Mouse (Mus musculus) megakaryocyte, embryonic 14.5 days (primary cell): Measurements from ENCODE around the gene Ush2a. TPM values are rescaled to one million over a fixed set of nuclear protein-coding genes. Genes with fewer than 3 reads are reported as not detected.

Experiments used
- H3K27me3 ChIP-seq: replicated peaks from 2 replicates; pipeline ENCODE3; 2012; ENCODE audit warnings: inconsistent platforms
- H3K36me3 ChIP-seq: replicated peaks from 2 replicates; pipeline ENCODE3; 2012; ENCODE audit warnings: low read length, inconsistent platforms, mixed read lengths
- H3K4me1 ChIP-seq: 2 replicates; pipeline ENCODE4 v1.6.1; 2012; ENCODE audit warnings: inconsistent platforms
- H3K4me3 ChIP-seq: replicated peaks from 2 replicates; pipeline ENCODE3; 2012; ENCODE audit warnings: moderate library complexity, mild to moderate bottlenecking, inconsistent platforms
- H3K9me3 ChIP-seq: 2 replicates; pipeline ENCODE4 v1.6.1; 2012; ENCODE audit warnings: inconsistent platforms
- FLI1 ChIP-seq: IDR thresholded peaks from 2 replicates; pipeline ENCODE4 v1.6.1; 2012; ENCODE audit warnings: low read length, inconsistent platforms, mixed read lengths
- GATA1 ChIP-seq: IDR thresholded peaks from 3 replicates; pipeline ENCODE4 v1.6.1; 2012; ENCODE audit warnings: mixed read lengths, low read length, inconsistent platforms, borderline replicate concordance
- polyA plus RNA-seq: library from polyadenylated mRNA; stranded (reverse); fragments of >175 nt; gene quantifications from 2 replicates; pipeline ENCODE4 v1.2.3, GENCODE M21; 2012; ENCODE audit warnings: low replicate concordance; ENCODE audit not compliant: insufficient read depth

Gene Ush2a
- polyA plus RNA-seq, 1 experiment = not detected

GRCm38 (mm10) chr1:188833906-188834305 lies 572.1 kb downstream of the Ush2a start:
- TF ChIP-seq GATA1 (no peak), FLI1 (no peak)

DNA sequence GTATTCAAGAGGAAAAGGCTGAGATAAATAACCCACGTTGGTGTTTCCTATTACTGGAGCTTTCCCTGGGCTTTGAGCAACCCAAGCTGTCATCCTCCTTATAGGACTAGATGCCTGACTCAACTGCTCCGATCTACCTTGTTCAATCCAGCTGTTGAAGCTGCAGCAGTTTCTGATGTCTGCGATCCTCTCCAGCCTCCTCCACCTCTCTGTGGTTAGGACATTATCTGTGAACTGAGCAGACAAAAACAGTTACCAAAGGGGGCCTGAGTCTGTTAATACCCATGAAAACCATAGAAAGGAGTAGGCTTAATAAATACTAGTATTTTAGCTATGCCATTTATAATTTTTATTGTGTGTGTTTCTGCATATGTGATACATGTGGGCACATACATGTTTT lies 572.9 kb downstream of the Ush2a start:
- Histone ChIP-seq H3K9me3 (peaks cover 28% of the 10 kb centered on the region), H3K4me3 (no peak overlapping the region), H3K27me3 (no peaks in the 10 kb centered on the region), H3K36me3 (no peaks in the 10 kb centered on the region), H3K4me1 (no peaks in the 10 kb centered on the region)
- TF ChIP-seq GATA1 (no peak), FLI1 (no peak)

More at GRCm38 (mm10) chr1:188833906-188834305, 572.1 kb downstream of the Ush2a start:
- no peaks in the 10 kb centered on the region for H3K36me3 ChIP-seq
- no peaks in the 10 kb centered on the region for H3K4me1 ChIP-seq
- H3K27me3 ChIP-seq = no peaks in the 10 kb centered on the region
- peaks cover 31% of the 10 kb centered on the region for H3K9me3 ChIP-seq
- no peak overlapping the region for H3K4me3 ChIP-seq

DNA sequence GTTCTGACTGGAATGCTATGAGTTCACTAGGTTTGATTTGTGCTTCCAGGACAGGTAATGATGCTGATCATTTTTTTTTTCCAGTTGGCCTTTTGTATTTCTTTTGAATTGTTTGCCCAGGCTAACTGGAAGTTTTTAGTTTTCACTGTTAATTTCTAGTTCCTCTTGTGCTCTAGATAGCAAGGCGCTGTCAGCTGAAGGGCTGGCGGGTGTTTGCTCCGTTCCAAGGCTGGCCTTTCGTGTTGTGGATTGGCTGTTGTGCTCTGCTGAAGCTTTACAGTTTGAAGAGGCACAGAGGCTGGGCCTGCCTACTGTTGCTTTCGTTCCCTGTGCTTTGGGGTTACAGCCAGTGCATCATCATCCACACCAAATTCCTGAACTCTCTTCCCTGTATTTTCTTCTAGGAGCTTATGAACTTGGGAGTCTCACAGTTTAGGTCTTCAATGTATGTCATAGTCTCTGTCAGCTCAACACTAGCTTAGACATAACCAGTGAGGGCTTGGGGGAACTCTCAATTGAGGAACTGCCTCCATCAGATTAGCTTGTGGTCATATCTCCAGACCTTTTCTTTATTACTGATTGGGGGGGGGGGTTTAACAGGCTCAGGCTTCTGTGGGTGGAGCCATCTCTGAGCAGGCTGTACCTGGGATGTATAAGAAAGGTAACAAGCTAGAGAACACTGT lies 575.9 kb downstream of the Ush2a start:
- Histone ChIP-seq H3K36me3 (no peaks in the 10 kb centered on the region), H3K27me3 (no peaks in the 10 kb centered on the region), H3K4me3 (no peak overlapping the region), H3K9me3 (peaks cover 24% of the 10 kb centered on the region), H3K4me1 (no peaks in the 10 kb centered on the region)
- TF ChIP-seq FLI1 = no peak
- TF ChIP-seq GATA1 = no peak

GRCm38 (mm10) chr1:188847242-188847641 lies 585.4 kb downstream of the Ush2a start:
- no peaks in the 10 kb centered on the region for H3K4me1 ChIP-seq
- no peak for TF ChIP-seq FLI1
- TF ChIP-seq GATA1 = no peak
- no peaks in the 10 kb centered on the region for H3K27me3 ChIP-seq
- no peak overlapping the region for H3K4me3 ChIP-seq
- peaks cover 63% of the 10 kb centered on the region for H3K9me3 ChIP-seq
- H3K36me3 ChIP-seq = no peaks in the 10 kb centered on the region

GRCm38 (mm10) chr1:188852776-188853175 lies 591.0 kb downstream of the Ush2a start:
- TF ChIP-seq FLI1 = no peak
- TF ChIP-seq GATA1 = no peak
- H3K4me3 ChIP-seq = no peak overlapping the region
- H3K27me3 ChIP-seq = no peaks in the 10 kb centered on the region
- no peaks in the 10 kb centered on the region for H3K36me3 ChIP-seq
- H3K9me3 ChIP-seq = peaks cover 35% of the 10 kb centered on the region
- no peaks in the 10 kb centered on the region for H3K4me1 ChIP-seq

DNA sequence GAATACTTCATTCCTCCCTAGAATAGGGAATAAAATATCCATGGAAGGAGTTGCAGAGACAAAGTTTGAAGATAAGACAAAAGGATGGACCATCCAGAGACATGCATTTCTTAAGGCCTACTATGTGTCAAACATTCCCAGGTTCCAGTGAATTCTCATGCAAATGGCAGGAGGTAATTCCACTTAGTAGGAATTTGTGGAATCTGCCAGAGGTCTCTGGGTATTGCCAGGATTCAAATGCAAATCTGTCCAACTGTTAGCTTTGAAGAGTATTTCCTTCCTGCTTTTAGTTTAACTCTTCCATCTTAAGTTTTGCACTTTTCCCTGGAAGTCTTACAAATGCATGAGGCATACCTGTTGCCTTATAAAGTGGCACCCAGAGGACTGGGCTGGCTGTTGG lies 592.4 kb downstream of the Ush2a start:
- H3K4me1 ChIP-seq = no peaks in the 10 kb centered on the region
- peaks cover 31% of the 10 kb centered on the region for H3K9me3 ChIP-seq
- no peak overlapping the region for H3K4me3 ChIP-seq
- TF ChIP-seq FLI1 = no peak
- no peak for TF ChIP-seq GATA1
- H3K36me3 ChIP-seq = no peaks in the 10 kb centered on the region
- H3K27me3 ChIP-seq = no peaks in the 10 kb centered on the region

DNA sequence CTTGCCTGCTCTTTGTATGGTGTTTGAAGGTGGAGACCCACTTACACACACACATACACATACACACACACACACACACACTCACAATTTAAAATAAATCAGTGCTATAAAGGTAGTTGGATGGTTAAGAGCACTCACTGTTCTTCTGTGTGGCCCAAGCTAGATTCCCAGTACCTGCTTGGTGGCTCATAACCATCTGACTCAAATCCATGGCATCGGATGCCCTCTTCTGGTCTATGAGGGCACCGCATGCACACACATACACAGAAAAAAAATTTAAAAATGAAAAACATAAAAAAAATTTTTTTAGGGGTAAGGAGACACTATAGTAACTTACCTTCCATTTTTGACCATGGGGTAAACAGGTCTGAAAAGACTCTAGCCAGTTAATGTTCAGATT lies 593.2 kb downstream of the Ush2a start:
- Histone ChIP-seq H3K9me3 (peaks cover 25% of the 10 kb centered on the region), H3K36me3 (no peaks in the 10 kb centered on the region), H3K4me3 (no peak overlapping the region), H3K27me3 (no peaks in the 10 kb centered on the region), H3K4me1 (no peaks in the 10 kb centered on the region)
- TF ChIP-seq GATA1 (no peak), FLI1 (no peak)

DNA sequence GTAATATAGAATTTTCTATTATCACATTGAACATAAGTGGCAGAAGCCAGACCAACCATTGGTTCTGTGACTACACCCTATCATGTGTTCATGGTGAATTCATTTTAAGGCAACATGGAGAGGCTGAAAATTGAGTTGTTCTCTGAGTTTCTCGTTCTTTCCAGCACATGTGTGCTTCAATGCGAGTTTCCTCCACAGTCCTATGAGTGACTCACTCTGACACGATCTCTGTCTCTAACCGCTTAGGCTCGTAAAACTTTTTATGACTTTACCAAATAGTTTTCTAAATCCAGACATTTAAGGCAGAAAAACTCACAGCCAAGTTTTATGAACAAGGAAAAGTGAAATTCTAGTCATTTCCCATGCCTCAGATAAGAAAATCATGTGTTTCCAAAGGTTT lies 597.9 kb downstream of the Ush2a start:
- TF ChIP-seq GATA1 = no peak
- TF ChIP-seq FLI1 = no peak
- Histone ChIP-seq H3K4me3 (no peak overlapping the region), H3K9me3 (peaks cover 43% of the 10 kb centered on the region), H3K36me3 (no peaks in the 10 kb centered on the region), H3K4me1 (no peaks in the 10 kb centered on the region), H3K27me3 (no peaks in the 10 kb centered on the region)

DNA sequence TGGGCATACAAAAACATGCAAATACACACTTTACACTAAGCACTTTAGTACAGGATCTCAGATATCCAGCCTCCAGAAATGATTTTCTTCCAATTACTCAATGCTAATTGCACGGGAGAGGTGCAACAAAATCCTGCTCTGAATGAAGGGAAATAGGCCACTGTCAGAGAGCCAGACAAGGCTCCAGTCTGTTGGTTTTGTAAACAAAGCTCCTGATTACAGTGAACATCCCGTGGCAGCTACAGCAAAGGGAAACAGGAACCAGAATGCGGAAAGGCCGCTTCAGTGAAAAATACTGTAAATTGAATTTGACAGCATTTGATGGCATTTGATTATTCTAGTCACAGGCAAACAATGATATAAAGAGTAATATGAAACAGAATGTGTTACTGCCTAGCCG lies 604.1 kb downstream of the Ush2a start:
- peaks cover 29% of the 10 kb centered on the region for H3K9me3 ChIP-seq
- H3K4me1 ChIP-seq = no peaks in the 10 kb centered on the region
- no peaks in the 10 kb centered on the region for H3K36me3 ChIP-seq
- no peak for TF ChIP-seq FLI1
- no peak for TF ChIP-seq GATA1
- H3K4me3 ChIP-seq = no peak overlapping the region
- H3K27me3 ChIP-seq = no peaks in the 10 kb centered on the region

DNA sequence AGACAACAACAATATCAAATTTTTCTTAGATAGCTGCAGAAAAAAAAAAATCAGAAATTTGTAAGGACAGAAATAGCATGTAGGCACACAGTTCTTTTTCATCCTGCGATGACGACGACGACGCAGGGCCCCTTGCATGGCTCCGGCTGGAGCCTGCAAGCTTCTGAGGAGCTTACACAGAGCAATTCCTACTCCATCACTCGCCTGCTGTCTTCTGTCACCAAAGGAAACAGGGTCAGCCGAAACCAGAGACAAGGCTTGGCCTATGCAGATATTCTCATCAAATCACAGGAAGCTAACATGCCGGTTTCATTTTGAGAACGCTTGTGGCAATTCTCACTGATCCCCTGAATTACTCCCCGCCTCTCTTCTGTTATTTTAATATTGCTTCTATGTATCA lies 604.7 kb downstream of the Ush2a start:
- no peak overlapping the region for H3K4me3 ChIP-seq
- H3K9me3 ChIP-seq = peaks cover 26% of the 10 kb centered on the region
- TF ChIP-seq FLI1 = no peak
- no peaks in the 10 kb centered on the region for H3K4me1 ChIP-seq
- H3K27me3 ChIP-seq = no peaks in the 10 kb centered on the region
- no peaks in the 10 kb centered on the region for H3K36me3 ChIP-seq

- H3K9me3 ChIP-seq = peaks cover 55% of the 10 kb centered on the region
- H3K4me1 ChIP-seq = no peaks in the 10 kb centered on the region
- no peak overlapping the region for H3K4me3 ChIP-seq
- H3K27me3 ChIP-seq = no peaks in the 10 kb centered on the region
- H3K36me3 ChIP-seq = no peaks in the 10 kb centered on the region
- TF ChIP-seq GATA1 (no peak), FLI1 (no peak)
Observed at GRCm38 (mm10) chr1:188878531-188879055, 616.8 kb downstream of the Ush2a start.
